Mouse (Mus musculus) liver, adult 2 months (tissue): ENCODE results near the gene Zfp882.

Experiments
- CTCF ChIP-seq: fragments of 200-500 bp; IDR thresholded peaks from 2 replicates; pipeline ENCODE4 v1.5.1; 2011; ENCODE audit warnings: low read depth, low read length, control low read depth
- POLR2A ChIP-seq: fragments of 200-500 bp; IDR thresholded peaks from 2 replicates; pipeline ENCODE4 v1.6.1; 2011; ENCODE audit warnings: low read length, control low read depth; ENCODE audit not compliant: insufficient read depth; ENCODE audit errors: extremely low read depth

DNA sequence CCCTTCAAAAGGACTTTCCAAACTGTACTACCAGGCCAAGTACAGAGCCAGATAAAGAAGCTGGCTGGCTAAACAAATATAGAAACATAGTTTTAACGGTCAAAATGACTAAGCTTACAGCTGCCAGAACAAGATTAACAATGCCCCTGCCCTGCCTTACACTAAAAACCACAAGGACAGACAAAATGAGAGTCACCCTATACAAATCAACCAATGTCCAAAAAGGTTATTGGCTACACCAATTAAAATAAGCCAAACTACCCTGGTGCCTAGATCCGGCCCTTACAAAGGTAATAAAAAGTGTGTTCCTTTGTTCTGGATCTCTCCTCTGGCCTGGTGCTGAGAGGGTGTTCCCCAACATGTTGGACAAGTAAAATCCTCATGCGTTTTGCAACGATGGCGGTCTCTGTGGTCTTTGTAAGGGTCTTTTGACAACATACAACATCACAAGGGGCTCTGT is 580 bp upstream of the Zfp882 start:
- TF ChIP-seq POLR2A (no peak), CTCF (no peak)
